Mouse (Mus musculus) neural tube, embryonic 14.5 days (tissue): ENCODE results near the gene Lix1l. TPM values are rescaled to one million over a fixed set of nuclear protein-coding genes. Genes with fewer than 3 reads are reported as not detected.
A peak's percentile ranks its signal among the peaks of the same experiment; 100 is the strongest.
"Not testable (repeated sequence)": the region's sequence is repeated elsewhere in the genome, so short reads cannot be mapped to it uniquely, and the experiment has no call there.

Experiments
- ATAC-seq: fragments of 200-750 bp; cut with Nextera tagmentation; 2 replicates; pipeline ENCODE4 v1.8.0; 2017; ENCODE audit warnings: low read depth, mild to moderate bottlenecking, moderate TSS enrichment, moderate library complexity
- H3K27ac ChIP-seq: fragments of 300-500 bp; sonication (generic); 2 replicates; pipeline ENCODE4 v1.5.1; 2014; ENCODE audit warnings: low read depth, mild to moderate bottlenecking, control low read depth, low read length, moderate library complexity, mixed read lengths
- H3K27me3 ChIP-seq: fragments of 300-500 bp; sonication (generic); 2 replicates; pipeline ENCODE4 v1.6.1; 2014; ENCODE audit warnings: low read length; ENCODE audit not compliant: control insufficient read depth, insufficient read depth
- H3K36me3 ChIP-seq: fragments of 300-500 bp; sonication (generic); 2 replicates; pipeline ENCODE4 v1.6.1; 2014; ENCODE audit warnings: low read length, mixed read lengths; ENCODE audit not compliant: control insufficient read depth, insufficient read depth
- H3K4me1 ChIP-seq: fragments of 300-500 bp; sonication (generic); 2 replicates; pipeline ENCODE4 v1.6.1; 2014; ENCODE audit warnings: low read length; ENCODE audit not compliant: control insufficient read depth, insufficient read depth
- H3K4me2 ChIP-seq: fragments of 300-500 bp; sonication (generic); 2 replicates; pipeline ENCODE4 v1.6.1; 2014; ENCODE audit warnings: mild to moderate bottlenecking, low read depth, low read length, control low read depth
- H3K4me3 ChIP-seq: fragments of 300-500 bp; sonication (generic); 2 replicates; pipeline ENCODE4 v1.5.1; 2014; ENCODE audit warnings: low read depth, low read length, control low read depth, mixed read lengths
- H3K9ac ChIP-seq: fragments of 300-500 bp; sonication (generic); replicated peaks from 2 replicates; pipeline ENCODE4 v1.6.1; 2014; ENCODE audit warnings: low read depth, mild to moderate bottlenecking, control low read depth, low read length, mixed read lengths
- H3K9me3 ChIP-seq: fragments of 300-500 bp; sonication (generic); 2 replicates; pipeline ENCODE4 v1.6.1; 2016; ENCODE audit warnings: low read length; ENCODE audit not compliant: control insufficient read depth
- WGBS: fragments of 180-500 bp; shearing (Covaris S2); extraction: QIAGEN DNeasy Blood & Tissue Kit; methylation state at CpG from one replicate; pipeline ENCODE4 v1.1.7; 2014; 5-methylcytosine and 5-hydroxymethylcytosine counted together
- polyA plus RNA-seq: library from polyadenylated mRNA; unstranded; fragments of >200 nt; fragmentation: Nextera tagmentation; extraction: Ambion mirVana; gene quantifications from 2 replicates; pipeline ENCODE4 v1.2.1, GENCODE M21; 2014

Lix1l gene
- polyA plus RNA-seq, 1 experiment from 2014 or later, result 7.6 TPM

GRCm38 (mm10) chr3:96601941-96602703 lies 1.2 kb downstream of the Lix1l start:
- no peaks in the 10 kb centered on the region for H3K9me3 ChIP-seq
- peak overlapping the region; percentile 83 for H3K4me3 ChIP-seq
- H3K9ac ChIP-seq, result peak overlapping the region; percentile 94
- peaks cover 47% of the 10 kb centered on the region for H3K4me1 ChIP-seq
- peak overlapping the region; percentile 72 for H3K4me2 ChIP-seq
- H3K27me3 ChIP-seq, result no peaks in the 10 kb centered on the region
- WGBS, result 14% methylated on average over 10 of the region's 10 CpGs
- peak overlapping the region; percentile 95 for H3K27ac ChIP-seq
- no peak for ATAC-seq
- no peaks in the 10 kb centered on the region for H3K36me3 ChIP-seq

GRCm38 (mm10) chr3:96602704-96603084 lies 1.7 kb downstream of the Lix1l start:
- H3K36me3 ChIP-seq, result no peaks in the 10 kb centered on the region
- peak overlapping the region; percentile 94 for H3K9ac ChIP-seq
- H3K4me2 ChIP-seq, result peak overlapping the region; percentile 72
- 21% methylated on average over 5 of the region's 5 CpGs for WGBS
- H3K4me1 ChIP-seq, result peaks cover 47% of the 10 kb centered on the region
- no peak for ATAC-seq
- H3K9me3 ChIP-seq, result no peaks in the 10 kb centered on the region
- peak overlapping the region; percentile 41 for H3K27ac ChIP-seq
- H3K27me3 ChIP-seq, result no peaks in the 10 kb centered on the region
- peak overlapping the region; percentile 83 for H3K4me3 ChIP-seq

- peaks cover 42% of the 10 kb centered on the region for H3K4me1 ChIP-seq
- no peaks in the 10 kb centered on the region for H3K9me3 ChIP-seq
- peak overlapping the region; percentile 41; the same call in 1 of the 2 replicates for H3K27ac ChIP-seq
- 39% methylated on average over 5 of the region's 5 CpGs for WGBS
- H3K9ac ChIP-seq, result peak overlapping the region; percentile 94
- peak overlapping the region; percentile 72 for H3K4me2 ChIP-seq
- H3K4me3 ChIP-seq, result peak overlapping the region; percentile 83
- H3K36me3 ChIP-seq, result no peaks in the 10 kb centered on the region
- no peak for ATAC-seq
- no peaks in the 10 kb centered on the region for H3K27me3 ChIP-seq
These were observed 2.4 kb downstream of the Lix1l start for GRCm38 (mm10) chr3:96603311-96603710.

- not testable (repeated sequence) for H3K9ac ChIP-seq, H3K4me2 ChIP-seq, ATAC-seq, H3K27ac ChIP-seq, H3K9me3 ChIP-seq, H3K4me3 ChIP-seq, H3K27me3 ChIP-seq, H3K36me3 ChIP-seq
- 81% methylated on average over 3 of the region's 4 CpGs for WGBS
- H3K4me1 ChIP-seq, result peaks cover 33% of the 10 kb centered on the region
These were observed 5.1 kb downstream of the Lix1l start for GRCm38 (mm10) chr3:96606007-96606406.

DNA sequence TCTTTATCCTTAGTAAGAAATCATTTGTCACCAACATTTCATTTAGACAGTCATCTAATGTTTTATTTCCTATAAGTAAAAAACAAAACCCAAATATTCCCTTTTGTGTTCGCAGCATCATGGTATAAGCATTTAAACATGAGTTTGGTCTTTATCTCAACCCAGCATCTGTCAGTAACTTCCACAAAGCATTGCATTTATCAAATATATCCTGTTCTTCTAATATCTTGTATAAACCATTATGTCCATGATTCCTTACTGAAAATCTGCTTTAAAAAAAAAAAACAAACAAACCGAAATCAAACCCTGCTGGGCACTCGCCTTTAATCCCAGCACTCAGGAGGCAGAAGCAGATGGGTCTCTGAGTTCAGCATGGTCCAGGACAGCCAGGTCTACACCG lies 5.7 kb downstream of the Lix1l start:
- 93% methylated on average over 4 of the region's 4 CpGs for WGBS

DNA sequence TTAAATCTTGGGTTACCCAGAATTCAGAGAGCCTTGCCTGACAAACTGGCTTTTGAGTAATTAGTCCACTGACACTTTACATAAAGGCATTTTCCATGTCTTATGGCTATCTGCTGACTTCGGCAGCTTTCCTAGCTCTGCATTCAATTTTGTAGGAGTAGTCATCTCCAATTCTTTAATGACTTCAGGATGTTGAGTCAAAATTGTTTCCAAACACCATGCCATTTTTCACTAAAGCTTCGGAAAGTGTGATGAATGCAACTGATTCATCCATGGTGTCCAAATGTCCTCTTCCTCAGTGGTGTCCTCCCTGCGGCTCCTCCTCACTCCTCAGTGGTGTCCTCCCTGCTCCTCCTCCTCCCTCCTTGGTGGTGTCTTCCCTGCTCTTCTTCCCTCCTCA lies 17.0 kb downstream of the Lix1l start:
- 92% methylated on average over 3 of the region's 3 CpGs for WGBS
- Histone ChIP-seq H3K4me1 (no peaks in the 10 kb centered on the region), H3K4me3 (no peak overlapping the region), H3K27me3 (no peaks in the 10 kb centered on the region), H3K9me3 (no peaks in the 10 kb centered on the region), H3K27ac (no peak overlapping the region), H3K9ac (no peak overlapping the region), H3K36me3 (peaks cover 39% of the 10 kb centered on the region), H3K4me2 (no peak overlapping the region)
- no peak for ATAC-seq

More for the DNA sequence above, 5.7 kb downstream of the Lix1l start:
- Histone ChIP-seq H3K4me3 (no peak overlapping the region), H3K4me1 (peaks cover 33% of the 10 kb centered on the region), H3K9me3 (no peaks in the 10 kb centered on the region), H3K27ac (no peak overlapping the region), H3K36me3 (no peaks in the 10 kb centered on the region), H3K27me3 (no peaks in the 10 kb centered on the region), H3K4me2 (no peak overlapping the region), H3K9ac (no peak overlapping the region)
- ATAC-seq, result no peak

DNA sequence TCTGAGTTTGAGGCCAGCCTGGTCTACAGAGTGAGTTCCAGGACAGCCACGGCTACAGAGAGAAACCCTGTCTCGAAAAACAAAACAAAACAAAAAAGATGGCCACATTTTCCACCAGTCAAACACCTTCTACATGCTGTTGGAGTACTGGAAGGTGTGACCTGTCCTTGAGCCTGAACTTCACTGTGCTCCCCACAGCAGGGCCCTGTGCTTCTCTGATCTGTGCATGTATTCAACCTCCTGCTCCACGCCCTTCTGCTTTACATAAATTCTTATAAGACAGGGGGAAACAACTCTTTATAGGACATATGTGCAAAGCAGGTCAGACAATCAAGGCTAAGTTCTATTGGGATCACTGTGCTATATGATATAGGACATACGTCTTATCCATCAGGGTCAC lies 22.3 kb downstream of the Lix1l start:
- Histone ChIP-seq H3K4me2 (no peak overlapping the region), H3K4me1 (no peaks in the 10 kb centered on the region), H3K4me3 (no peak overlapping the region), H3K36me3 (peaks cover 39% of the 10 kb centered on the region), H3K9me3 (no peaks in the 10 kb centered on the region), H3K27ac (no peak overlapping the region), H3K27me3 (no peaks in the 10 kb centered on the region), H3K9ac (no peak overlapping the region)
- 96% methylated on average over 4 of the region's 4 CpGs for WGBS
- no peak for ATAC-seq

DNA sequence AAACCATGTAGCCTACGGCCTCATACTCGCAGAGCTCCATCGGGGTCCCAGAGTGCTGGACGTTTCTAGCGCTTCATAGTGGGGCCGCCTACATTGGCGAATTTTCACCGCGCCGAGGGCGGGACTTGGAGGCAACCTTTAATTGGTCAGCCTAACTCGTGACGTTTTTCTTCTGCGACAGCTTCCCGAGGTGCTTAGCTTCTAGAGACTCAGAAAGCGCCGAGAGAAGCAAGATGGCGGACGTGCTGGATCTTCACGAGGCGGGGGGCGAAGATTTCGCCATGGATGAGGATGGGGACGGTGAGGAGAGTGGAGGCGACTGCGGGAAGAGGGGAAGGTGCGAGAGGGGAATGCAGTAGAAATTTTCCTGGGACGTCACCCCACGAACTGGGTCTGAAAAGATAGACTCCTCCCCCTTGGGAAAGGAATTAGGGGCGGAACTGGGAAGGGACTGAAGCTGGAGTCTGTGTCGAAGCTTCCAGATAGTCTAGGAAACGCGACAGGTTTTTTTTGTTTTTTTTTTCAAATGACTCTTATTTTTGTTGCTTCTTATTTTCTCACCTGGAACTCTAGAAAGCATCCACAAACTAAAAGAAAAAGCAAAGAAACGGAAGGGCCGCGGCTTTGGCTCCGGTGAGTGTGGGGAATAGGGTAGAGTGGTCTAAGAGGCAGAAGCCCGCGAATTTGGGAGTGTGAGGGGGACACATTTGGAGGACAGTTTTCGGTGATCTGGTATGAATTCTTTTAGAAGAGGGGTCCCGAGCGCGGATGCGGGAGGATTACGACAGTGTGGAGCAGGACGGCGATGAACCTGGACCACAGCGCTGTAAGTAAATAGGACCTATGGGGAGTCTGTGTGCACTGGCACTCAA lies 29.0 kb downstream of the Lix1l start, which contains the start of gene Rbm8a:
Gene Rbm8a, plus strand, starts transcription at position 205 of the 872 bp plus-strand sequence.
- peaks cover 13% of the 10 kb centered on the region for H3K4me1 ChIP-seq
- peak within 1 kb of the TSS; percentile 46 for H3K27ac ChIP-seq
- peak; percentile 95 for ATAC-seq
- peak within 1 kb of the TSS; percentile 67 for H3K4me3 ChIP-seq
- no peaks in the 10 kb centered on the region for H3K9me3 ChIP-seq
- no peaks in the 10 kb centered on the region for H3K27me3 ChIP-seq
- peak within 1 kb of the TSS; percentile 67 for H3K9ac ChIP-seq
- H3K4me2 ChIP-seq, result peak within 1 kb of the TSS; percentile 76
- WGBS, result 2% methylated on average over 48 of the region's 48 CpGs
- peaks cover 14% of the 10 kb centered on the region for H3K36me3 ChIP-seq

DNA sequence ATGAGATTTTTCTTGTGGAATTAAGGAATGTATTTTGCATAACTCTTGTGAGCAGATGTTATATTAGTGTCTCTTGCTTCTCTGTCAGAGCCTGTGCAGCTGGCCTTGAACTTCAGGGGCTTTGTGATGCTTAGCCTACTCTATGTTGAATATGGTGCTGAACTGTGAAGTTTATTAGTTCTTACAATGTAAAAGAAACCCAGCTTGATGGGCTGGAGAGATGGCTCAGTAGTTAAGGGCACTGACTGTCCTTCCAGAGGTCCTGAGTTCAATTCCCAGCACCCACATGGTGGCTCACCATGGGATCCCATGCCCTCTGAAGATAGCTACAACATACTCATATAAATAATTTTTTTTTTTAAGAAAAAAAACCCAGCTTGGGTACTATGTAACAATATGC lies 31.1 kb downstream of the Lix1l start:
- H3K4me2 ChIP-seq, result no peak overlapping the region
- no peak overlapping the region for H3K9ac ChIP-seq
- peaks cover 21% of the 10 kb centered on the region for H3K4me1 ChIP-seq
- ATAC-seq, result no peak
- no peaks in the 10 kb centered on the region for H3K27me3 ChIP-seq
- no peaks in the 10 kb centered on the region for H3K9me3 ChIP-seq
- peaks cover 14% of the 10 kb centered on the region for H3K36me3 ChIP-seq
- no peak overlapping the region for H3K4me3 ChIP-seq
- no peak overlapping the region for H3K27ac ChIP-seq
